Mouse (Mus musculus) testis, adult 2 months (tissue): ENCODE results near the gene Abcb9.

Experiments used
- CTCF ChIP-seq: fragments of 200-500 bp; IDR thresholded peaks from 2 replicates; pipeline ENCODE4 v1.5.1; 2012; ENCODE audit warnings: low read depth, mild to moderate bottlenecking, inconsistent platforms, low read length, moderate library complexity; ENCODE audit not compliant: control insufficient read depth, insufficient read depth, insufficient replicate concordance
- POLR2A ChIP-seq: fragments of 200-500 bp; IDR thresholded peaks from 2 replicates; pipeline ENCODE4 v1.6.1; 2012; ENCODE audit warnings: low read depth, mild to moderate bottlenecking, inconsistent platforms, low read length, moderate library complexity; ENCODE audit not compliant: control insufficient read depth

- no peak for TF ChIP-seq POLR2A
- no peak for TF ChIP-seq CTCF
Observed at GRCm38 (mm10) chr5:124100128-124101044, 4.8 kb upstream of the Abcb9 start.
